In the genomic region with DNA sequence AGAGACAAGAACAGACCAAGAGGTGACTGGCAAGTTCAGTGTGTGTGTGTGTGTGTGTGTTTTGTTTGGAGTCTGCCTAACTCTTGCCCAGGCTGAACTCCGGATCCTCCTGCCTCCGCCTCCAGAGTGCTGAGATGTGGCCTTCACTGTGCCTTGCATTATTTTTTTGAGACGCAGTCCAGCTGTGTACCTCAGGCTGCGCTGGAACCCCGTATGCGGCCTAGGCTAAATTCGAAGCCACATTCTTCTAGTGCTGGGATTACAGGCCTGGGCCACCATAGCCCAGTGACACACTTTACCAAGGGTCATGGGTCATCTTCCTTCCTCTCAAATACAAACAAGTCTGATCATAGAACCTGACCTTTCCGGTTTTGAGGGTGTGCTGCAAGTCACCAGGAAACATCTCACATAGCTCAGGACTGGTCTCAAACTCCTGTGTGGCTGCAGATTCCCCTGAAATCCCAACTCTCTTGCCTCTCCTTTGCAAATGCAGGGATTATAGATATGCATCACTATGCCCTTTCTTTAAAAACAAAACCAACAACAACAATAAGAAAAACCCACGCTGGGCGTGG, we compare ENCODE assay signal across 8 mouse cellular contexts. TPM values are rescaled to one million over a fixed set of nuclear protein-coding genes. Genes with fewer than 3 reads are reported as not detected.
DNase-seq lines count a peak whose midpoint lies in the region; ATAC-seq and TF ChIP-seq lines count a peak whose summit lies in the region.

No protein-coding gene starts in this region.

- no peak for TF ChIP-seq CTCF in thymus, adult 2 months (IDR thresholded peaks at IDR 0.05; ENCODE audit: borderline replicate concordance, control insufficient read depth, extremely low read depth, insufficient read depth, low read length, poor library complexity)

- no peak for ATAC-seq in erythroblast, adult 5-6 weeks (replicated peaks; ENCODE audit: low FRiP score, poor library complexity, severe bottlenecking)
- no peak for ATAC-seq in limb, embryonic 14.5 days (ENCODE audit: low FRiP score, low read depth)

- H3K4me3 ChIP-seq in erythroblast, embryonic 14.5 days (replicated peaks) = peak overlapping the region; percentile 90
- peak overlapping the region; percentile 92 for H3K4me3 ChIP-seq in thymus, adult 2 months (ENCODE audit: control insufficient read depth, insufficient read depth, low read length)
- H3K4me3 ChIP-seq in limb, embryonic 14.5 days (replicated peaks; ENCODE audit: low read length) = peak overlapping the region; percentile 91

- no peaks in the 10 kb centered on the region for H3K27me3 ChIP-seq in erythroblast, embryonic 14.5 days (ENCODE audit: control insufficient read depth)
- H3K27me3 ChIP-seq in thymus, adult 2 months (ENCODE audit: control insufficient read depth, insufficient read depth, low read length) = no peaks in the 10 kb centered on the region
- no peaks in the 10 kb centered on the region for H3K27me3 ChIP-seq in limb, embryonic 14.5 days (ENCODE audit: control insufficient read depth, insufficient read depth, low read length)

- intact Hi-C loops in gastrocnemius, postnatal 36 days (cut with DNase I) = loop anchor here (2.0 kb wide), 1 partner anchor 56 kb away; the partner anchor contains the start of genes Eml3 and Rom1

- no peak overlapping the region for H3K27ac ChIP-seq in thymus, adult 2 months (ENCODE audit: control insufficient read depth, insufficient read depth, low read length)
- no peak overlapping the region for H3K27ac ChIP-seq in limb, embryonic 14.5 days (replicated peaks; ENCODE audit: low read depth, low read length)

- H3K9ac ChIP-seq in limb, embryonic 14.5 days (ENCODE audit: low read depth, low read length, severe bottlenecking) = peak overlapping the region; percentile 93

- TF ChIP-seq POLR2A in thymus, adult 2 months (IDR thresholded peaks at IDR 0.05; ENCODE audit: control insufficient read depth, extremely low read depth, insufficient read depth, low read length, poor library complexity) = no peak
- TF ChIP-seq POLR2A in limb, embryonic 14.5 days (IDR thresholded peaks at IDR 0.05; ENCODE audit: borderline replicate concordance, extremely low read depth, insufficient read depth, insufficient read length) = no peak

- H3K9me3 ChIP-seq in erythroblast, embryonic 14.5 days (ENCODE audit: control insufficient read depth, low read length) = no peaks in the 10 kb centered on the region
- H3K9me3 ChIP-seq in limb, embryonic 14.5 days (ENCODE audit: control insufficient read depth, low read length) = no peaks in the 10 kb centered on the region

- DNase-seq in thymus, adult 2 months = no peak
- no peak for DNase-seq in thymus, postnatal 10 days (ENCODE audit: low spot score in 2 of 2)
- DNase-seq in limb, embryonic 14.5 days (ENCODE audit: low spot score) = no peak
- peak; percentile 68 for DNase-seq in yolk sac, embryonic 10.5 days (ENCODE audit: low spot score)
- no peak for DNase-seq in thymus, postnatal 4 days
- DNase-seq in gastrocnemius, postnatal 36 days = no peak

- peaks cover 49% of the 10 kb centered on the region for H3K36me3 ChIP-seq in erythroblast, embryonic 14.5 days (ENCODE audit: control insufficient read depth)
- H3K36me3 ChIP-seq in thymus, adult 2 months (ENCODE audit: control insufficient read depth, insufficient read depth, low read length) = peaks cover 18% of the 10 kb centered on the region
- H3K36me3 ChIP-seq in limb, embryonic 14.5 days (ENCODE audit: control insufficient read depth, insufficient read depth, low read length) = peaks cover 36% of the 10 kb centered on the region

- 77% methylated on average over 10 of the region's 10 CpGs for WGBS in thymus, adult 2 months
- 79% methylated on average over 10 of the region's 10 CpGs for WGBS in limb, embryonic 14.5 days

- H3K4me2 ChIP-seq in limb, embryonic 14.5 days (replicated peaks; ENCODE audit: low read depth, low read length, severe bottlenecking) = peak overlapping the region; percentile 88

- peaks cover 45% of the 10 kb centered on the region for H3K4me1 ChIP-seq in erythroblast, embryonic 14.5 days (ENCODE audit: control insufficient read depth)
- H3K4me1 ChIP-seq in thymus, adult 2 months (replicated peaks; ENCODE audit: control insufficient read depth, insufficient read depth, low read length) = peaks cover 9% of the 10 kb centered on the region
- peaks cover 4% of the 10 kb centered on the region; the same call in 1 of the 2 replicates for H3K4me1 ChIP-seq in limb, embryonic 14.5 days (ENCODE audit: control insufficient read depth, insufficient read depth, low read length)

RNA-seq across cellular contexts. Expression of gene Ubxn1, which starts 1.1 kb away (rescaled TPM):
- polyA plus RNA-seq in erythroblast, embryonic 14.5 days (2012) = 19.4 and 19.7 TPM in 2 replicates
- 18.6 and 20.6 TPM in 2 replicates for total RNA-seq in erythroblast, adult 5-6 weeks (2015; ENCODE audit: low replicate concordance)
- total RNA-seq in erythroblast, adult 5-6 weeks (2017; ENCODE audit: low replicate concordance) = 43.0 and 65.7 TPM in 2 replicates
- polyA plus RNA-seq in thymus, adult 2 months (2012; rRNA removed) = 108 and 119 TPM in 2 replicates
- 84.2 and 127 TPM in 2 replicates for polyA plus RNA-seq in limb, embryonic 14.5 days (2012; rRNA removed)
- 154 and 166 TPM in 2 replicates for polyA plus RNA-seq in limb, embryonic 14.5 days (2014; fragmentation: Nextera tagmentation; extraction: Ambion mirVana)
- 100 to 1,000 TPM; 197 to 321 TPM for total RNA-seq in gastrocnemius, postnatal 36 days (2021)

RNA-seq across cellular contexts. Expression of gene Uqcc3, which starts 8.4 kb away (rescaled TPM):
- 3.7 and 3.8 TPM in 2 replicates for polyA plus RNA-seq in erythroblast, embryonic 14.5 days (2012)
- total RNA-seq in erythroblast, adult 5-6 weeks (2015; ENCODE audit: low replicate concordance) = 1.5 and 8.4 TPM in 2 replicates
- 11.8 and 12.3 TPM in 2 replicates for total RNA-seq in erythroblast, adult 5-6 weeks (2017; ENCODE audit: low replicate concordance)
- 38.7 and 39.2 TPM in 2 replicates for polyA plus RNA-seq in thymus, adult 2 months (2012; rRNA removed)
- polyA plus RNA-seq in limb, embryonic 14.5 days (2012; rRNA removed) = 33.9 and 51.3 TPM in 2 replicates
- 65.9 and 70.1 TPM in 2 replicates for polyA plus RNA-seq in limb, embryonic 14.5 days (2014; fragmentation: Nextera tagmentation; extraction: Ambion mirVana)
- 10 to 100 TPM; 56.4 to 67.2 TPM for total RNA-seq in gastrocnemius, postnatal 36 days (2021)

RNA-seq across cellular contexts. Expression of gene Lbhd1, which starts 11.2 kb away (rescaled TPM):
- polyA plus RNA-seq in erythroblast, embryonic 14.5 days (2012) = 0.01 and 0.03 TPM in 2 replicates
- 24.2 and 24.4 TPM in 2 replicates for total RNA-seq in erythroblast, adult 5-6 weeks (2015; ENCODE audit: low replicate concordance)
- total RNA-seq in erythroblast, adult 5-6 weeks (2017; ENCODE audit: low replicate concordance) = 6.0 and 23.1 TPM in 2 replicates
- 2.4 and 3.0 TPM in 2 replicates for polyA plus RNA-seq in thymus, adult 2 months (2012; rRNA removed)
- 6.0 and 6.1 TPM in 2 replicates for polyA plus RNA-seq in limb, embryonic 14.5 days (2012; rRNA removed)
- polyA plus RNA-seq in limb, embryonic 14.5 days (2014; fragmentation: Nextera tagmentation; extraction: Ambion mirVana) = 59.6 and 70.0 TPM in 2 replicates
- 1 to 10 TPM; 3.5 TPM for total RNA-seq in gastrocnemius, postnatal 36 days (2021)

RNA-seq across cellular contexts. Expression of gene Gm49403, which starts 11.4 kb away (rescaled TPM):
- polyA plus RNA-seq in erythroblast, embryonic 14.5 days (2012) = not detected in 2 replicates
- total RNA-seq in erythroblast, adult 5-6 weeks (2015; ENCODE audit: low replicate concordance) = not detected in 2 replicates
- total RNA-seq in erythroblast, adult 5-6 weeks (2017; ENCODE audit: low replicate concordance) = not detected in 2 replicates
- not detected in 2 replicates for polyA plus RNA-seq in thymus, adult 2 months (2012; rRNA removed)
- not detected in 2 replicates for polyA plus RNA-seq in limb, embryonic 14.5 days (2012; rRNA removed)
- not detected in 2 replicates for polyA plus RNA-seq in limb, embryonic 14.5 days (2014; fragmentation: Nextera tagmentation; extraction: Ambion mirVana)
- not detected for total RNA-seq in gastrocnemius, postnatal 36 days (2021)

RNA-seq across cellular contexts. Expression of gene 1810009A15Rik, which starts 16.3 kb away (rescaled TPM):
- polyA plus RNA-seq in erythroblast, embryonic 14.5 days (2012) = 6.6 and 7.7 TPM in 2 replicates
- total RNA-seq in erythroblast, adult 5-6 weeks (2015; ENCODE audit: low replicate concordance) = 14.6 and 21.3 TPM in 2 replicates
- total RNA-seq in erythroblast, adult 5-6 weeks (2017; ENCODE audit: low replicate concordance) = 13.5 and 23.3 TPM in 2 replicates
- polyA plus RNA-seq in thymus, adult 2 months (2012; rRNA removed) = 15.3 and 19.1 TPM in 2 replicates
- polyA plus RNA-seq in limb, embryonic 14.5 days (2012; rRNA removed) = 50.1 and 92.1 TPM in 2 replicates
- 80.2 and 87.6 TPM in 2 replicates for polyA plus RNA-seq in limb, embryonic 14.5 days (2014; fragmentation: Nextera tagmentation; extraction: Ambion mirVana)
- 10 to 100 TPM; 15.6 to 17.1 TPM for total RNA-seq in gastrocnemius, postnatal 36 days (2021)
